Mouse (Mus musculus): ENCODE data around the gene Rbfox2.

Gene Rbfox2

DNA sequence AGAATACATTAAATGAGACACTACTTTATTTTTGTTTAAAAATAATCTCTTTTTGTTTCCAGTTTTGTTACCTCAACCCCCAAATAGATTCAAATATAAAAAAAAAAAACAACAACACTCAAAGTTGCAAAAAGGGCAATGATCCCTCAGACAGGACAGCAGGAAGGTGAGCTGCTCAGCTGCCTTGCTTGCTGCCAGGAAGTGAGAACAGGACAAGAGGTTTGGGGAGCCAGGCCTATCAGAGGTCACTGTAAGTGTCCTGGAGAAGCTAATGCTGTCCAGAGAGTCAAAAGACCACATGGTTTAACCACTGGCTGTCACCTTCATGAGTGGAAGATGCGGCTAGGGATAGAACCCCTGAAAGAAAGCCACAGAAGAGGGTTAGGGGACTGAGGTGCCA lies 161.8 kb downstream of the Rbfox2 start:
- DNase-seq (ENCODE audit: low read depth, low spot score) = no peak

DNA sequence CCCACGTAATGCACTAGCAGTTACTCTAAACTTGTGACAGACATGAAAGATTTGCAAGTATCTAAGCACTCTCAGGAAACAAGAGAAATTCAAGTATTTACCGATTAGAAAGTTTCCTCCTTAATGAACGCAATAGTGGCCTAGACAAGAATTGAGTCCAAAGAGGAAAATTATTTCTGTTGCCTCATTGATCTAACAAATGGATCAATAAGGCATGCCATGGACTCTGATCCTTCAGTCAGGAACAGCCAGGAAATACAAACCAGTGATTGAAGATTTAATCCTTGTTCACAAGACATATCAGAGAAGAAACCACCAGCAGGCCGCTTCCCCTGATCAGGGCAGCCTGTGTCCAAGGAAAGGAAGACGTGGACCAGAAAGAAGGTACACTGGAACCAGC lies 164.0 kb downstream of the Rbfox2 start:
- DNase-seq (ENCODE audit: low read depth, low spot score) = no peak

GRCm38 (mm10) chr15:77142352-77142751 lies 164.5 kb downstream of the Rbfox2 start:
- no peak for DNase-seq (ENCODE audit: low read depth, low spot score)

- DNase-seq (ENCODE audit: low read depth, low spot score) = no peak
Measured at GRCm38 (mm10) chr15:77141711-77142110, 165.1 kb downstream of the Rbfox2 start.

DNA sequence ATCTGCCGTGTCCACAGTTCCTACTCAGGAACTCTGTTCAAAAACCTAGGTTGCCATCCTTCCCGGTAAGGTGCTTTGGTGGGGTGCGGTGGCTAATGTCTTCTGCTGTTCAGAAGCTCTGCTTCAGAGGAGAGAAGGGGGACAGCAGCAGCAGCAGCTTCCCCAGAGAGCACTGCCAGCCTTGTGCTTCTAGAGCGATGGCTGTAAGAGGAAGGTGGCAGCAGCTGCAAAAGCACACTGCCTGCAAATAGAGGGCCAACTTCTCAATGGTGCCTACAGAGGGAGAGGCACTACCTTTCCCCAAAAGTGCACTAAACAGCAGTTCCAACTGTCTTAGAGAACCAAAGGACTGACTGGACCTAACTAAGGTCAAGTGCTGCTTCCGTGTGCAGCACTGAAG lies 168.5 kb downstream of the Rbfox2 start:
- no peak for DNase-seq (ENCODE audit: low read depth, low spot score)

DNA sequence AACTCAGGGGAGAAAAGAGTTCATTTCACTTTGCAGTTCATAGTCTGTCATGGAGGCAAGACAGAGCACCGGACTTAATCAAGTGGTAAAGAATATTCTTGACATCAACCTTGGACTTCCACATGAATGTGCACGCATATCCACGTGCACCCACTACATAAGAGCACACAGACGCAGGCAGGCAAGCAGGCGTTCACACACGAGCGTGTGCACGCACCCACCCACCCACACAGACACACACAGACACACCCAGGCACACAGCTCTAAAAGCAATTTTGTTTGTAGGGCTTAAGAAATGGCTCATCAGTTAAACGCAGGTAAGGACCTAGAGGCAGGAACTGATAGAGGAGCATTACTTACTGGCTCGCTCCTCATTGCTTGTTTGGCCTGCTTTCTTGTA lies 172.3 kb downstream of the Rbfox2 start:
- DNase-seq (ENCODE audit: low read depth, low spot score) = no peak

- DNase-seq (ENCODE audit: low read depth, low spot score) = no peak
Measured at GRCm38 (mm10) chr15:77129154-77129553, 177.7 kb downstream of the Rbfox2 start.

- no peak for DNase-seq (ENCODE audit: low read depth, low spot score)
Measured at GRCm38 (mm10) chr15:77127737-77128136, 179.1 kb downstream of the Rbfox2 start.

DNA sequence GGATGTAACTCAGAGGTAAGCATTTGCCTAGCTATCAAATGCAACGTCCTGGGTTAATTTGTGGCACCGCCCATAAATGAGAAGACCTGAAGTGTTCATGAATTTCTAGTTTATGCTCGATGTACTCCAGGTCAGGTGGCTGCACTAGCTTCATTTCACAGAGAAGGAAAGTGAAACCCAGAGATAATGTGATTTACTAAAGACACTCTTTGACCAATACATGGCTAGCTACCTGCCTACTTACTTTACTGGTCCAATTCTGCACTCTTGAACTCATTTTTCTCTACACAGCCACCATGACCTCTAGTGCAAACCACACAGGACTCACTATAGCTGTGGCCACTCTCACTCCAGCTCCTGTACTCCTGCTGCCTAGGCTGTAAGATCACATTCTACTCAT lies 180.1 kb downstream of the Rbfox2 start:
- DNase-seq (ENCODE audit: low read depth, low spot score) = no peak

GRCm38 (mm10) chr15:77124372-77125117 lies 182.3 kb downstream of the Rbfox2 start:
- no peak for DNase-seq (ENCODE audit: low read depth, low spot score)

DNA sequence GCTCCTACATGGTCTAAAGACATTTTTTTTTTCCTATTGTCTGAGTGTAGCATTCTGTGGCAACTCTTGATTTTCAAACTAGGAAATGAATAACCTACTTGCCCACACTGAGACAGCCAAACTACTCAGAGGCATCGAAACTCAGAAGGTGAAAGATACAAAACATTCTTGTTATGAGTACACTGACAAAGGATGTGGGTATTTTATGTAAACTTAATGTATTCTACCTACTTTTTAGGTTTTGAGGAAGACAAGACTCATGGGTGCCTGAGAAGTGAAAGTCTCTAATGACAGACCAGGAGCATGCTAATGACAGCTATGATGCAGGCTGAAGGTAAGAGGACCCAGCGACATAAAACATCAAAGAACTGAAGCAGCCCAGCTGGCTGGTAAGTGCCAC lies 184.0 kb downstream of the Rbfox2 start:
- DNase-seq (ENCODE audit: low read depth, low spot score) = no peak

GRCm38 (mm10) chr15:77122208-77122607 lies 184.6 kb downstream of the Rbfox2 start:
- DNase-seq (ENCODE audit: low read depth, low spot score) = no peak

DNA sequence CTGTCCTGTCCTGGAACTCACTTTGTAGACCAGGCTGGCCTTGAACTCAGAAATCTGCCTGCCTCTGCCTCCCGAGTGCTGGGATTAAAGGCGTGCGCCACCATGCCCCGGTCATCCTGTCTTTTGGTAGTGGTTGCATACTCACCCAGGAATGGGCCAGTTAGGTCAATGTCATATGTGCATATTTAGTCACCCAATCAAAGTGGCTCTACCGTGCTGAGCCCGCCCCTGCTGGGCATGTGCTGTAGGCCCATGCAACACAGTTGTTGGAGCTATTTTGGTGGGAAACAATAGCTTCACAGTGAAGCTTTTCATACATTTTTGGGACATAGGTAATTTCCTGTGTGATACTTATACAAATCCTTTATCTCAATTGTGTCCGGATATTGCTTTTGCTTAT lies 187.1 kb downstream of the Rbfox2 start:
- no peak for DNase-seq (ENCODE audit: low read depth, low spot score)

DNA sequence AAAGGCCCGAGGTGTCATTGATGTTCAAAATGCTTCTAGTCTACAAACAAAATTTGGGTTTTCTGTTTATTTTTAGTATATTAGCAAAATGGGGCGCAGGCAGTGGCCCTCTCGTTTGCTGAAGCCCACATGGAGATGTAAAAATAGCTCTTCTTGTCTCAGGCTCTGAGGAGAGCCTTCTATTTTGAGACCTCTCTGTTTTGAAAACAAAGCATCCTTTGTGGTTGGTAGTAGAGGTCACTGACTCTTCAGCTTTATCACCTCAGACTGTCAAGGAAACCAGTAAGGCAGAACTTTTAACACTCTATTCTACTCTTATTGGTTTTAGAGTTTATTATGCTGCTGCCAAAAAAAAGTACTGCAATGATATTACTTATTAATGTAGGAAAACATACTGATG lies 189.6 kb downstream of the Rbfox2 start:
- no peak for DNase-seq (ENCODE audit: low read depth, low spot score)

DNA sequence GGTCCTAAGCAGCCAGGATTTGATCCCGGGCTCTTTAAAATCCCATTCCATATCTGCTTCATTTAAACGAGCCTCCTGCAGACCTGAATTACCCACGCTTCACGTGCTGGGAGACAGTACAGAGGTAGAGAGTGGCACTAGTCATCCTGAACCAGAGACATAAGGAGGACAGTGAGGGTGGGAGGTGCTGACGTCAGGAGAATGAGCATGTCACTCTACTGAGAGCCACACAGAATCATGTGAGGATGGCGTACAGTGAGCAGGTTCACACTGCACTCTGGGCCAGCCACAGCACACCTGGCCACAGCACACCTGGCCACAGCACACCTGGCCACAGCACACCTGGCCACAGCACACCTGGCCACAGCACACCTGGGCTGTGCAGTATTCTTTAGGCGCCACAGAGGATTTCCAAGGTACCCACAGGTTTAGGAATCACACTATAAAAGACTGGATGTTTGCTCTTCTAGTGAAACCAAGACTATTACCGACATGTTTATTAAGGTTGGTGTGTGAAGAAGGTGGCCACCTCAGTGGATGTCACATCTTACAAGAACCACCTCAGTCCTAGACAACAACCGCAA lies 190.6 kb downstream of the Rbfox2 start:
- peak; percentile 23 for DNase-seq (ENCODE audit: low read depth, low spot score)

GRCm38 (mm10) chr15:77115456-77115855 lies 191.3 kb downstream of the Rbfox2 start:
- DNase-seq (ENCODE audit: low read depth, low spot score) = no peak

- DNase-seq (ENCODE audit: low read depth, low spot score) = no peak
Measured at GRCm38 (mm10) chr15:77113591-77113990, 193.2 kb downstream of the Rbfox2 start.

- no peak for DNase-seq (ENCODE audit: low read depth, low spot score)
Measured at GRCm38 (mm10) chr15:77112378-77112777, 194.4 kb downstream of the Rbfox2 start.

DNA sequence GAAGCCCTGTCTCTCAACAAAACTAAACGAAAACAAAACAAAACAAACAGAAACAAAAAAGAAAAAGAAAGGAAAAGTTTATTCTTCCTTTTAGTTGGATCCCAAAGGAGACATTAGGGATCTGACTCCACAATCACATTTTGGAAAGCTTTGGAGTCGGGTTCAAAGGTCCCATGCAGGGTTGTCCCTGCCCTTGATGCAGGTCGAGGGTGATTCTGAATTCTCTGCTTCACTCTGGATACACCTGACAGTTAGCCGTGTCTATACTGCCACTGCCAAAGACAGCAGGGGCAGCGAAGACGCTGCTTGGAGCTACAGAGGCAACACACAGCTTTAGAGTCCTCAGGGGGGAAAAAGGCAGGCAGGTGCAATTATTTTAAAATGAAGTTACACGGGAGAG lies 194.9 kb downstream of the Rbfox2 start:
- no peak for DNase-seq (ENCODE audit: low read depth, low spot score)

- no peak for DNase-seq (ENCODE audit: low read depth, low spot score)
Measured at GRCm38 (mm10) chr15:77110452-77110851, 196.4 kb downstream of the Rbfox2 start.

DNA sequence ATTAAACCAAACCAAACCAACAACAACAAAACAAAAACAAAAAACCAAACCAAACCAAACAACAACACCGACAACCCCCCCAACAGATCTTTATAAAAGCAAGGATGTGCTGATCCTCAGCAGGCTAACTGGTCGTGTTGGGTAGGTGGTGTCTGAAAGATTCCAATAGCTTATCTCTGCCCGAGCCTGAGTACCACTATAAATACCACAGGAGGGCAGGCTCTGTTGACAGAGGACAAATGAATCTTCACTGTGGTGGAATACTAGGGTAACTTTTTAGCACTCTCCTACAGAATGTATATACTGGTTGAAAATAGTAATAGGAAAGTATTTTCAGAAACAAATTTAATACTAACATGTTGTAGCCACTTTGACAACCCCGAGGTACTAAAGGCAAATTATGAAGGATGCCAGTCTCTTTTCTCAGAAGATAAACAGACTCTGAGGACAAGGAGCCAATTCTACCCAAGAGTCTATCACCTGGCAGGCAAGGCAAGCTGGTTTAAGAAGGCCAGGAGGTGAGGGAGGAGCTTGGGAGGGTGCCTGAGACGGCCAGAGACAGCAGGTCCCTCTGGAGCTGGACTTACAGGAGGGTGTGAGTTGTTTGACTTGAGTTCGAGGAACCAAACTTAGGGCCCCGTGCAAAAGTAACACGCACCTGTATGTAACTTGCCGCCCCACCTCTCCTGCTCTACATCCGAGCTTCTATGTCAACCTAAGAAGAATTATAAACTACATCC lies 199.5 kb downstream of the Rbfox2 start:
- DNase-seq (ENCODE audit: low read depth, low spot score) = no peak

DNA sequence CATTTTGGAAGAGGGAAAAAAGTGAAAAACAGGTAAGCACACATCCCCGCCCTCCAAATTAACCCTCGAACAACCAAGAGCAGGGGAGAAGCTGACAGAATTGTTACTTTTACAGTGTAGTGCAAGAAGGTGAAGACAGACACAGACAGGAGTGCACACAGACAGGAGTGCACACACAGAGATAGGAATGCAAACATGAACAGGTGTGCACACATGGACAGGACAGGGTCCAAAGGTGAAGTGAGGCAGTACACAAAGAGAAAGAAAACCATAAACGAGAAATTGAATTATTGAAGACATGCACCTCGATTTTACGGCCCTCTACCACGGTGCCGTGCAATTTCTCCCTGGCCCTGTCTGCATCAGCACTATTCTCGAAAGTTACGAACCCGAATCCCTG lies 201.5 kb downstream of the Rbfox2 start:
- DNase-seq (ENCODE audit: low read depth, low spot score) = no peak

Data from telencephalon, adult 2 months (tissue).